Mouse (Mus musculus): ENCODE measurements around the gene Tm4sf20. TPM values are rescaled to one million over a fixed set of nuclear protein-coding genes. Genes with fewer than 3 reads are reported as not detected.

Gene Tm4sf20
- total and polyA plus RNA-seq, 3 experiments: not detected

DNA sequence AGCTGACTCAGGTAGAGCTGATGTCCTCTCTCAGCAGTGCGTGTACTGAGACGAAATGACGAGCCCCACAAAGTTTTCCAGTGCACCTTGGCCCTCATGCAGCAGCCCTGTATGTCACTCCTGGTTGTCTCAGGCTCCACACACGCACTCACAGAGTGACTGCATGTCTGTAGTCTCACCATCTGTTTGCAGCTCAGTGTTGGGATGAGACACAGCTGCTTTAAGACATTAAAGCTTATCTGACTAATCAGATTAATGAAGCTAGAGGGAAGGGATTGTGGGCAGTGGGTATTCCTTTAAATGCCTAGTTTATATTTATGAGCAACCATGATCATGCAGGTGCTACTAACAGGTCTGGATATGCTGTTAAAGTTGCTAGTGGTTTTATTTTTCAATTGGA is 21.9 kb downstream of the Tm4sf20 start:
- dilution Hi-C loops (cut with MboI; ENCODE audit: extremely low pct_ligation_motif_present, extremely low pct_unique_long_range_greater_than_20kb, low sequenced_read_pairs) (no loop called here), in situ Hi-C loops (cut with MboI; ENCODE audit: low pct_ligation_motif_present, low pct_unique_long_range_greater_than_20kb, low sequenced_read_pairs) (no loop called here)
- DNase-seq (ENCODE audit: extremely low read depth): no peak
- H3K36me3 ChIP-seq (replicated peaks in 1 of 2; ENCODE audit: control insufficient read depth in 1 of 2, insufficient read depth in 1 of 2, low read length in 1 of 2): peaks cover 24 to 69% of the 10 kb centered on the region in 2 experiments
- no peak overlapping the region for H3K27ac ChIP-seq (ENCODE audit: insufficient read depth, low read depth)
- H3K4me1 ChIP-seq (ENCODE audit: control insufficient read depth in 1 of 2, insufficient read depth in 2 of 2): no peaks in the 10 kb centered on the region
- H3K79me2 ChIP-seq (replicated peaks; ENCODE audit: control insufficient read depth, extremely low read depth, insufficient read depth, poor library complexity, severe bottlenecking): no peaks in the 10 kb centered on the region
- TF ChIP-seq POLR2AphosphoS2 (IDR thresholded peaks at IDR 0.05; ENCODE audit: low read depth, low read length) (no peak), USF1 (IDR thresholded peaks at IDR 0.05; ENCODE audit: low read depth, low read length) (no peak), KAT2A (IDR thresholded peaks at IDR 0.05; ENCODE audit: insufficient replicate concordance, low read length) (no peak), CHD1 (IDR thresholded peaks at IDR 0.05; ENCODE audit: low read depth, low read length) (no peak), MEF2A (IDR thresholded peaks at IDR 0.05; ENCODE audit: borderline replicate concordance, low read depth, low read length) (no peak), MYC (IDR thresholded peaks at IDR 0.05; ENCODE audit: low read depth, low read length) (no peak), ZKSCAN1 (IDR thresholded peaks at IDR 0.05; ENCODE audit: borderline replicate concordance, low read depth, low read length) (no peak), ZNF384 (IDR thresholded peaks at IDR 0.05; ENCODE audit: low read depth, low read length) (no peak), ELF1 (IDR thresholded peaks at IDR 0.05; ENCODE audit: low read depth, low read length) (no peak)
- no peaks in the 10 kb centered on the region for H3K27me3 ChIP-seq (replicated peaks)
- no peak overlapping the region for H3K9ac ChIP-seq (ENCODE audit: insufficient read depth, low read depth)
- no peak overlapping the region for H3K4me3 ChIP-seq (replicated peaks in 1 of 3; ENCODE audit: low read depth in 2 of 3, low read length in 2 of 3, poor library complexity in 1 of 3)
- H3K4me2 ChIP-seq (ENCODE audit: insufficient read depth, low read depth, poor library complexity, severe bottlenecking): no peak overlapping the region
- H3K9me3 ChIP-seq (replicated peaks; ENCODE audit: low read length): no peaks in the 10 kb centered on the region

GRCm38 (mm10) chr1:82743962-82744361 is 24.3 kb downstream of the Tm4sf20 start:
- H3K36me3 ChIP-seq (replicated peaks in 1 of 2; ENCODE audit: control insufficient read depth in 1 of 2, insufficient read depth in 1 of 2, low read length in 1 of 2): peaks cover 31 to 60% of the 10 kb centered on the region in 2 experiments
- no peaks in the 10 kb centered on the region for H3K27me3 ChIP-seq (replicated peaks)
- dilution Hi-C loops (cut with MboI; ENCODE audit: extremely low pct_ligation_motif_present, extremely low pct_unique_long_range_greater_than_20kb, low sequenced_read_pairs): no loop called here
- H3K4me1 ChIP-seq (ENCODE audit: control insufficient read depth in 1 of 2, insufficient read depth in 2 of 2): peaks cover 0 to 11% of the 10 kb centered on the region in 2 experiments; a peak in 1 of 4 replicates
- no peak overlapping the region for H3K4me2 ChIP-seq (ENCODE audit: insufficient read depth, low read depth, poor library complexity, severe bottlenecking)
- no peak overlapping the region for H3K4me3 ChIP-seq (replicated peaks in 1 of 3; ENCODE audit: low read depth in 2 of 3, low read length in 2 of 3, poor library complexity in 1 of 3)
- H3K79me2 ChIP-seq (replicated peaks; ENCODE audit: control insufficient read depth, extremely low read depth, insufficient read depth, poor library complexity, severe bottlenecking): 0 out of 2 replicates have a peak, but pooled peaks cover 3% of the 10 kb centered on the region
- H3K9me3 ChIP-seq (replicated peaks; ENCODE audit: low read length): no peaks in the 10 kb centered on the region
- no peak overlapping the region for H3K27ac ChIP-seq (ENCODE audit: insufficient read depth, low read depth)
- no peak overlapping the region for H3K9ac ChIP-seq (ENCODE audit: insufficient read depth, low read depth)
- TF ChIP-seq MEF2A (IDR thresholded peaks at IDR 0.05; ENCODE audit: borderline replicate concordance, low read depth, low read length) (no peak), GABPA (IDR thresholded peaks at IDR 0.05; ENCODE audit: insufficient replicate concordance, low read depth, low read length) (no peak), NRF1 (IDR thresholded peaks at IDR 0.05; ENCODE audit: low read depth, low read length) (no peak), ELF1 (IDR thresholded peaks at IDR 0.05; ENCODE audit: low read depth, low read length) (no peak), HCFC1 (IDR thresholded peaks at IDR 0.05; ENCODE audit: low read depth, low read length) (no peak), SMC3 (IDR thresholded peaks at IDR 0.05; ENCODE audit: low read depth, low read length) (no peak), POLR2A (IDR thresholded peaks at IDR 0.05; ENCODE audit: low read depth, low read length) (no peak), E2F4 (IDR thresholded peaks at IDR 0.05; ENCODE audit: insufficient replicate concordance, low read depth, low read length) (no peak), KAT2A (IDR thresholded peaks at IDR 0.05; ENCODE audit: insufficient replicate concordance, low read length) (no peak), JUND (conservative IDR thresholded peaks at IDR 0.05; ENCODE audit: low read depth, low read length) (no peak), EP300 (IDR thresholded peaks at IDR 0.05; ENCODE audit: low read length) (no peak), ZMIZ1 (IDR thresholded peaks at IDR 0.05; ENCODE audit: low read depth, low read length) (no peak), SIN3A (IDR thresholded peaks at IDR 0.05; ENCODE audit: low read length) (no peak)
- no peak for DNase-seq (ENCODE audit: extremely low read depth)
- in situ Hi-C loops (cut with MboI; ENCODE audit: low pct_ligation_motif_present, low pct_unique_long_range_greater_than_20kb, low sequenced_read_pairs): no loop called here
